Mouse (Mus musculus) limb, embryonic 13.5 days (tissue): ENCODE measurements around the gene Csrp1. TPM values are rescaled to one million over a fixed set of nuclear protein-coding genes. Genes with fewer than 3 reads are reported as not detected.
A peak's percentile ranks its signal among the peaks of the same experiment; 100 is the strongest.

Experiments used
- ATAC-seq: fragments of 200-750 bp; cut with Nextera tagmentation; 2 replicates; pipeline ENCODE4 v1.8.0; 2017; ENCODE audit warnings: low read depth, moderate number of reproducible peaks, moderate TSS enrichment; ENCODE audit not compliant: low FRiP score
- H3K27ac ChIP-seq: fragments of 300-500 bp; sonication (generic); 2 replicates; pipeline ENCODE4 v1.5.1; 2015; ENCODE audit warnings: inconsistent platforms, mild to moderate bottlenecking, moderate library complexity
- H3K27me3 ChIP-seq: fragments of 300-500 bp; sonication (generic); 2 replicates; pipeline ENCODE4 v1.6.1; 2015; ENCODE audit warnings: mild to moderate bottlenecking, inconsistent platforms
- H3K36me3 ChIP-seq: fragments of 300-500 bp; sonication (generic); 2 replicates; pipeline ENCODE4 v1.6.1; 2015; ENCODE audit warnings: inconsistent platforms, mild to moderate bottlenecking, moderate library complexity
- H3K4me1 ChIP-seq: fragments of 300-500 bp; sonication (generic); 2 replicates; pipeline ENCODE4 v1.6.1; 2015; ENCODE audit warnings: inconsistent platforms
- H3K4me2 ChIP-seq: fragments of 300-500 bp; sonication (generic); replicated peaks from 2 replicates; pipeline ENCODE4 v1.6.1; 2015; ENCODE audit warnings: inconsistent platforms, mild to moderate bottlenecking, moderate library complexity
- H3K4me3 ChIP-seq: fragments of 300-500 bp; sonication (generic); 2 replicates; pipeline ENCODE4 v1.5.1; 2015; ENCODE audit warnings: moderate library complexity, mild to moderate bottlenecking, inconsistent platforms
- H3K9ac ChIP-seq: fragments of 300-500 bp; sonication (generic); 2 replicates; pipeline ENCODE4 v1.6.1; 2015; ENCODE audit warnings: mild to moderate bottlenecking, inconsistent platforms
- H3K9me3 ChIP-seq: fragments of 300-500 bp; sonication (generic); 2 replicates; pipeline ENCODE4 v1.6.1; 2016; ENCODE audit warnings: inconsistent platforms
- WGBS: fragments of 180-500 bp; shearing (Covaris S2); methylation state at CpG from one replicate; pipeline ENCODE4 v1.1.7; 2015; 5-methylcytosine and 5-hydroxymethylcytosine counted together
- polyA plus RNA-seq: library from polyadenylated mRNA; unstranded; fragments of >200 nt; fragmentation: Nextera tagmentation; extraction: Ambion mirVana; gene quantifications from 2 replicates; pipeline ENCODE4 v1.2.1, GENCODE M21; 2015

Csrp1 gene
- polyA plus RNA-seq, 1 experiment from 2014 or later: 77.5 TPM

DNA sequence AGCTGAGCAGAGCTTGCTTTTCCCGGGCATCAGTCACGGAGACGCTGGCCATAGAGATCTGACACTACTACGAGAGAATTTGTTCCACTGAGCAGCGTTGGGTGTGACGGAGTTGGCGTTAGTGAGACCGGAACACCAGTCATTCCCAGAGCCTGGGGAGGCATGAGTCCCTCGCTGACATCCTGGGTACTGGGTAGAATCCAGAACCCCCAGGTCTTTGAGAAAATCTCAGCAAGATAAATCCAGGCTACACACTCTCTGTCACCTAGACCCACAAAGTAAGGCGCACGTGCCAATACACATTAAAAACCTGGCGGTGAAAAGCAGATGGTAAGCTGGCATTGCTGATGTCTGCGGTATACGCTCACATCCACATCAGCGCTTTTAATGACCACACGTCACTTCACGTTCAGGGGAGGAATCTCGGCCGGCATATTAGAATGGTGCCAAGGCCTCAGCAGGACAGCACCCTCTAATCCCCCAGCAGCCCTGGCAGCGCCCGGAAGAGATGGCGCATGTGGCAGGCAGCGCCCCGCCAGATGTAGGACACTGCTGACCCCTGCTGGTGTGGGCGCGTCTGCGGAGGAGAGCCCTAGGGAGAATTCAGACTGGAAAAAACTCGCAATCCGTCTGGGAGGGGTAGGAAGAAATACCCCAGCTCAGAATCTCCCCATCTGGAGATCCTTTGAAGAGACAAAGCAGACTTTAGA is 20.7 kb upstream of the Csrp1 start:
- Histone ChIP-seq H3K27ac (peak overlapping the region; percentile 70; the same call in 1 of the 2 replicates), H3K4me1 (peaks cover 33% of the 10 kb centered on the region), H3K9me3 (no peaks in the 10 kb centered on the region; the same call in 1 of the 2 replicates), H3K27me3 (no peaks in the 10 kb centered on the region; the same call in 1 of the 2 replicates), H3K4me2 (peak overlapping the region; percentile 70), H3K9ac (0 out of 2 replicates have a peak overlapping the region, but pooled peaks have one; percentile 43), H3K4me3 (peak overlapping the region; percentile 33), H3K36me3 (no peaks in the 10 kb centered on the region)
- WGBS: under 1% methylated on average over 29 of the region's 29 CpGs
- ATAC-seq: peak; percentile 21; the same call in 1 of the 2 replicates

DNA sequence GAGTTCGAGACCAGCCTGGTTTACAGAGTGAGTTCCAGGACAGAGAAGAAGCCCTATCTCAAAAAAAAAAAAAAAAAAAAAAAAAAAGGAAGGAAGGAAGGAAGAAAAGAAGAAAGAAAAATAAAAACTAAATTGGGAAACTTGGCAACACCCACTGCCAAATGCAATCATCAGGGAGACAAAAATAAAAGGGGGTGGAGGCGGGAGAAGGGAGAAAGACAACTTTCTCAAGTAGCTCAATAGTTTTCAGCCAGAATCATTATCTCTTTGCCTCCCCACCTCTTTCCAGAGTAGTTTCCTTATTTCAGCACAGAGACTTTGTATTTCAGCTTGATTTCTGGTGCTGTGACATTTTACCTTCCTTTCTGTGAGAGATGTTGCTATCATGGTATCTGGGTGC is 20.0 kb upstream of the Csrp1 start:
- no peaks in the 10 kb centered on the region; the same call in 1 of the 2 replicates for H3K27me3 ChIP-seq
- no peak overlapping the region for H3K27ac ChIP-seq
- H3K9ac ChIP-seq: no peak overlapping the region
- H3K9me3 ChIP-seq: no peaks in the 10 kb centered on the region; the same call in 1 of the 2 replicates
- H3K4me3 ChIP-seq: no peak overlapping the region
- H3K36me3 ChIP-seq: no peaks in the 10 kb centered on the region
- peaks cover 30% of the 10 kb centered on the region for H3K4me1 ChIP-seq
- WGBS: 57% methylated on average over 2 of the region's 2 CpGs
- ATAC-seq: no peak
- H3K4me2 ChIP-seq: peak overlapping the region; percentile 70

DNA sequence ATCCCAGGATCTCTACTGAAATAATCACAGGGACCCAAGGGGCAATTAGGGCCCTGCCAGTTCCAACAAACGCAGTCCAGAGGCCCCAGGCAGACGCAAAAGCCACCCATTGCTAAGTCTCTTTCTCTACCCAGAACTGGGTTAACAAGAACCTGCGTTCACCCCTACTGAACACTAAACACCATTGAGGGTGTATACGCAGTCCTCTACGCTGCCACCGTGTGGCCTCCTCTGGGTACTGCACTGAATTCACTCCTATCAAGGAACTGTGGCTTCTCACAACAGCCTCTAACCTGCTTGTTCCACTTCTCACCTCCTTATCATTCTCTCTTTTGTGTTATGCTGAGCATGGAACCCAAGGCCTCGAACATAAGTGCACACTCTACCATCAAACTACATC is 19.3 kb upstream of the Csrp1 start:
- WGBS: 3% methylated on average over 7 of the region's 7 CpGs
- no peak overlapping the region for H3K4me2 ChIP-seq
- H3K36me3 ChIP-seq: no peaks in the 10 kb centered on the region
- peaks cover 30% of the 10 kb centered on the region for H3K4me1 ChIP-seq
- H3K4me3 ChIP-seq: no peak overlapping the region
- 0 out of 2 replicates have a peak, but pooled peaks have one; percentile 39 for ATAC-seq
- H3K27me3 ChIP-seq: no peaks in the 10 kb centered on the region; the same call in 1 of the 2 replicates
- H3K27ac ChIP-seq: no peak overlapping the region
- no peak overlapping the region for H3K9ac ChIP-seq
- H3K9me3 ChIP-seq: no peaks in the 10 kb centered on the region; the same call in 1 of the 2 replicates

DNA sequence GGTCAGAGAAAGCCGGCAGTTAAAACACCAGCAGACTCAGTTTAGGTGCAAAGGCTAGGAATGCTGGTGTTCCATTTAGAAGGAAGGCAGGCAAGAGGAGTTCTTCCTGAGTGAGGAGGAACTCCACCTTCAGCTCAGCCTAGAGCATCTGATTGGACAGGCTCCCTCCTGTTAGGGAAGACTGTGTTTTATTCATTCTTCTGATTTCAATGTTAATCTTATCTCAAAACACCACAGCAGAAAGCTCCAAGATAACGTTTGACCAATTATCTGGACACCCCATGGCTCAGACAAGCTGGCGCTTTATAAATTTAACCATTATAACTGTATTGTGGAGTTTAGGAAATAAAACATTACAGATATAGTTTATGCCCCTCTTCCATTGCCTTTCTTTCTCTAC is 18.5 kb upstream of the Csrp1 start:
- Histone ChIP-seq H3K27ac (no peak overlapping the region), H3K4me2 (no peak overlapping the region), H3K9me3 (no peaks in the 10 kb centered on the region; the same call in 1 of the 2 replicates), H3K4me1 (peaks cover 30% of the 10 kb centered on the region), H3K9ac (no peak overlapping the region), H3K4me3 (no peak overlapping the region), H3K27me3 (no peaks in the 10 kb centered on the region; the same call in 1 of the 2 replicates), H3K36me3 (no peaks in the 10 kb centered on the region)
- ATAC-seq: no peak
- WGBS: 47% methylated on average over 3 of the region's 3 CpGs

DNA sequence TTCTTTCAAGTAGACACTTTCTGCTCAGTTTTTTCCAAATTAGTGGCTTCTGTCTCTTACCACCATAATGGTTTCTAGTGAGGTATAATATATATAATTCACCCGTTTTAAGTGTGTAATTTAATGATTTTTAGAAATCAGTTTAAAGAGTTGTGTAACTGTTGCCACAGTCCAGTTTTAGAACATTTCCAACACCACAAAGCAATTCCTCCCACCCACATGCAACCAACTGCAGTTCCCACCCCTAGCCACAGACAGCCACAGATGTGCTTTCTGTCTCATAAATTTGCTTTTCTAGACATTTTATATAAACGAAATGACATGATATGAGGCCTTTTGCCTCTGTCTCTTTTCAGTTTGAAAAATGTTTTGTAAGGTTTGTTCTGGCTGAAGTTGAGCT is 17.1 kb upstream of the Csrp1 start:
- H3K36me3 ChIP-seq: no peaks in the 10 kb centered on the region

DNA sequence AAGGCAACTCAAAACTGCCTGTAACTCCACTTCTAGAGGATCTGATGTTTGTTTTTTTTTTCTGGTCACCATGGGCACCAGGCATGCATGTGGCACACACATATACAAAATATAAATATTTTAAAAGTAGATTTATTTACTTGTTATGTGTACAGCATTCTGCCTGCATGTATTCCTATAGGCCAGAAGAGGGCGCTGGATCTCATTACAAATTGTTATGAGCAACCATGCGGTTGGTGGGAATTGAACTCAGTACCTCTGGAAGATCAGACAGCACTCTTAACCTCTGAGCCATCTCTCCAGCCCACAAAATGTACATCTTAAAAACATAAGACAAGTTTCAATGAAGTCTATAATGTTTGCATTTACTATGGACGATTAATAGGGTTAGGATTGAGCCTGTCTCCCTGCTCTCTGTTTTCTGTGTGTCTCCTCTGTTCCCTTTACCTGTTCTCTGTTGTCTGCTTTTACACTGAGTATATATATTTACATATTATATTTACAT is 15.5 kb upstream of the Csrp1 start:
- 55% methylated on average over 3 of the region's 3 CpGs for WGBS
- Histone ChIP-seq H3K27me3 (no peaks in the 10 kb centered on the region; the same call in 1 of the 2 replicates), H3K4me1 (peaks cover 5% of the 10 kb centered on the region), H3K36me3 (no peaks in the 10 kb centered on the region), H3K9me3 (no peaks in the 10 kb centered on the region), H3K27ac (no peak overlapping the region), H3K4me2 (no peak overlapping the region), H3K9ac (no peak overlapping the region), H3K4me3 (no peak overlapping the region)
- no peak for ATAC-seq

More for the DNA sequence above, 17.1 kb upstream of the Csrp1 start:
- no peak for ATAC-seq
- WGBS: 58% methylated on average over 2 of the region's 2 CpGs
- H3K27me3 ChIP-seq: no peaks in the 10 kb centered on the region; the same call in 1 of the 2 replicates
- H3K4me1 ChIP-seq: peaks cover 22% of the 10 kb centered on the region
- no peak overlapping the region for H3K9ac ChIP-seq
- no peak overlapping the region for H3K27ac ChIP-seq
- H3K4me2 ChIP-seq: no peak overlapping the region
- H3K4me3 ChIP-seq: no peak overlapping the region
- H3K9me3 ChIP-seq: no peaks in the 10 kb centered on the region

DNA sequence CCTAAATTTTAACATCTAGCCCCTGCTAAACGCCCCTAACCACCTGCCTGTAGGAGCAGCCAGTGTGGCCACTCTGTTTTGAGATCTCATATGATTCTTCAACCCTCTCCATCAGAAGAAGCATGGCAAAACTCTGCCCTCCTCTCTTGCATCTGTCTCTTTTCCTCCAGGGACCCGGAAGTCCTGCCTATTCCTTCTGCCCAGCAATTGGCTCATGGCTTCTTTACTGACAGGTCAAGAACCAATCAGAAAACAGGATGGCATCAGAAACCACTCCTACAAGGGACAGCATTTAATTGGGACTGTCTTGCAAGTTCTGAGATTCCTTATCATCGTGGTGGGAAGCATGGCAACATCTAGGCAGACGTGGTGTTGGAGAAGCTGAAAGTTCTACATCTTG is 11.5 kb upstream of the Csrp1 start:
- Histone ChIP-seq H3K9ac (no peak overlapping the region), H3K9me3 (no peaks in the 10 kb centered on the region), H3K27ac (no peak overlapping the region), H3K4me1 (peaks cover 7% of the 10 kb centered on the region; the same call in 1 of the 2 replicates), H3K36me3 (no peaks in the 10 kb centered on the region), H3K4me2 (0 out of 2 replicates have a peak overlapping the region, but pooled peaks have one; percentile 3), H3K27me3 (no peaks in the 10 kb centered on the region), H3K4me3 (no peak overlapping the region)
- WGBS: 46% methylated on average over 4 of the region's 4 CpGs
- ATAC-seq: no peak

DNA sequence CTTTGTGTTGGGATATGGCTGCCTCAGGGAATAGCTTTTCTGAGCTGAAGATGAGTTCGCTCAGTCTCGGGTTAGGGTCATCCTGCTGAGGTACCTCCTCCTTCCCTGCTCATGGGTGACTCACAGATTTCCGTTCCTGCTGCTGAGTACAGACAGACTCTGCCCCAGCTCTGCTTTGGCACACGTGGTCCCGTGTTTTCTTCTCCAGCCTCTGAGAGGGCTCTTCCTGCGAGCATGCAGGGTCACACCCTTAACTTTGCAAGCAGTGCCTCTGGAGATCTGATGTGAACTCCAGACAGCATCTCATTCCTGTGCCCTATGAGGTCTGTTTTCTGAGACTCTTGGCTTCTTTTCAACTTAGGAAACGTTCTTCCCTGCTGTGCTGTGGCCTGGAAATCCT is 8.7 kb upstream of the Csrp1 start:
- Histone ChIP-seq H3K9me3 (no peaks in the 10 kb centered on the region), H3K27ac (no peak overlapping the region), H3K36me3 (no peaks in the 10 kb centered on the region), H3K27me3 (no peaks in the 10 kb centered on the region), H3K4me3 (no peak overlapping the region), H3K4me1 (peaks cover 7% of the 10 kb centered on the region; the same call in 1 of the 2 replicates), H3K4me2 (no peak overlapping the region), H3K9ac (no peak overlapping the region)
- 29% methylated on average over 7 of the region's 7 CpGs for WGBS
- ATAC-seq: peak; percentile 40

DNA sequence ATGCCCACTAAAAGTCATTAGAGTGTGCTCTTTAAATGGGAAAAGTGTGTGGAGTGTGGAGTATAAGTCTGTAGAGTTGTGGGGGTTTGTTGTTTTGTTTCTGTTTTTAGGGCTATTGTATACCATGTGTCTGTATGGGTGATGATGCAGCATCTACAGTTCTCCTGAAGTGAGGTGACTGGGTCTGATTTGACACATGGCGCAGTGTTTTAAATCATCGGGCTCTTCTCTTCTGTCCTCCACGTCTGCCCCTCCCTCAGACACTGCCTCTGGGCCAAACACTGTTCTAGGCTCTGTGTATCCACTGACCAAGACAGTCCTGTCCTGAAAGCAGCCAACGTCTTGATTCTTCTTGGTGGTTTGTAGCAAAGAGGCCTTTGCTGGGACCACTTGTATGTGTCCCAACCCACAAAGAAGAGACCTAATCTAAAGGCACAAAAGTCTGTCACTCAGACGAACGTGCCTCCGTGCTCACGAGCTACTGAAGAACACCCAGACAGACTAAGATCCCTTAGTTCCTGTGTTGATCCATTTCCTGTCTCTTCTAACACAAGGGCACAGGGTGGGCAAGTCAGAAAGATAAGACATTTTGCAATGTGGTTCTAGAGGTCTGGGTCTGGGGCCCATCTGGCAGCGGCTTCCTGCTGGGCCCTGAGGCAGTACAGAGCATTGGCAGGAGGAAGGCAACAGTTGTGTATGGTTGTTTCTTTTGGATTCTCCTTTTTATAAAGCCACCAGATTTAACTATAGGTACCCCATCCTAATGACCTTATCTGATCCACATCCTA is 5.6 kb upstream of the Csrp1 start:
- H3K4me1 ChIP-seq: peaks cover 7% of the 10 kb centered on the region; the same call in 1 of the 2 replicates
- 76% methylated on average over 9 of the region's 9 CpGs for WGBS
- no peaks in the 10 kb centered on the region for H3K9me3 ChIP-seq
- no peak overlapping the region for H3K4me2 ChIP-seq
- H3K4me3 ChIP-seq: no peak overlapping the region
- H3K27me3 ChIP-seq: no peaks in the 10 kb centered on the region
- no peak overlapping the region for H3K9ac ChIP-seq
- ATAC-seq: no peak
- no peaks in the 10 kb centered on the region for H3K36me3 ChIP-seq
- H3K27ac ChIP-seq: no peak overlapping the region

DNA sequence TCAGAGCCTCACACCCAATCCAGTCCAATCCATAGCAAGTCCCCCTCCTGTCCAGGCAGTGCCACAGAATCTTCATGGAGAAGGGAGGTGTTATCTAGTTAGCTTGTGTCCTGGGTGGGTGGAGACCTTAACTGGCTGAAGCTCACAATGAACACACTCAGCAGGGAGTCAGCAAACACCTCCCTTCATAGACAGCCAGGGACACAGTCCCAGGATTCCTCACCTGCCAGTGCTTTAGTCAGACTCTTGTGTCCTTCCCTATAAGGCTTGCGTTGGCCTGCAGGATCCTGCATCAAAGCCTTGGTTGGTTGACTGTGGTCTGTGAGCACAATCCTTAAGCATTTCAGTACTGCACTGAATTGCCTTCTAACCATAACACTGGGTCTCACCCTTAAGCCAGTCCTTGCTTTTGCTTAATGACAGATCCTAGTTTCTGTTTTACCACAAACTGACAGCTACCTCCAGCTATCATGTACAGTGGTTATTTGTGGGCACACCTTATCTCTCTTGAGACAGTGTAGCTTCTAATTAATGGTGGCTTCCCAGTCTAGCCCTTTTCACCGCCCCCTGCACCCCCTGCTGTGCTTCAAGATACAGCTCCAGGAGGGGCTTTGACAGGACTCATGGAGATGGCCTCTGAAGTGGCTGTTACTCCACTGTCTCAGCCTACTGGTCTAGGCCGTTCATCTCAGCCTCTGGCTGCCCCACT is 4.8 kb upstream of the Csrp1 start:
- H3K4me3 ChIP-seq: no peak overlapping the region
- no peak overlapping the region for H3K4me2 ChIP-seq
- H3K4me1 ChIP-seq: peaks cover 7% of the 10 kb centered on the region; the same call in 1 of the 2 replicates
- H3K9me3 ChIP-seq: no peaks in the 10 kb centered on the region
- ATAC-seq: no peak
- H3K27ac ChIP-seq: no peak overlapping the region
- WGBS: 60% methylated on average over 3 of the region's 3 CpGs
- no peaks in the 10 kb centered on the region for H3K27me3 ChIP-seq
- no peaks in the 10 kb centered on the region for H3K36me3 ChIP-seq
- no peak overlapping the region for H3K9ac ChIP-seq

DNA sequence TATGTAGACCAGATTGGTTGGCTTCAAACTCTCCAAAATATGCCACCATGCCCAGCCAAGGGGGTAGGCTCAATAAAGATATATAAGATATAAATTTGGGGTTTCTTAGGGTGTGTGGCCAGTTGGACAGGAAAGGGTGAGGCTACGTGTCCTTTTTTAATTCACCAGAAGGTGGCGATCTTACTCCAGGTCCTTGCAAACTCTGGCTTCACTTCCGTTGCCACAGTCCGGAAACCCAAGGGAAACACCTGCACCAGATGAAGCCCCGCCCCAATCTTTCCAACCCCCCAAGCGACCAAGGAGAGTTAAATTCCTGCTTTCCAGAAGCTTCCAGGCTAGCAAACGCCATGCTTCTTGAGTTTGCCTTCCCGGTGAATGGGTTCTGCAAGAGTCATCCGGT is 375 bp upstream of the Csrp1 start:
- no peaks in the 10 kb centered on the region for H3K36me3 ChIP-seq
- no peaks in the 10 kb centered on the region for H3K4me1 ChIP-seq
- H3K9ac ChIP-seq: no peak overlapping the region
- H3K9me3 ChIP-seq: no peaks in the 10 kb centered on the region
- no peaks in the 10 kb centered on the region for H3K27me3 ChIP-seq
- H3K27ac ChIP-seq: no peak overlapping the region
- no peak overlapping the region for H3K4me3 ChIP-seq
- 21% methylated on average over 9 of the region's 9 CpGs for WGBS
- peak overlapping the region; percentile 27; the same call in 1 of the 2 replicates for H3K4me2 ChIP-seq
- ATAC-seq: no peak
